Comparison of ENCODE assay signal across 26 mouse cellular contexts in genomic region chr2:127632601-127633000, GRCm38 (mm10). TPM values are rescaled to one million over a fixed set of nuclear protein-coding genes. Genes with fewer than 3 reads are reported as not detected.
"Had no signal": no experiment of that assay in that cellular context is flagged by ENCODE, and none has a peak within 500 bp of the region (broad histone marks: within the 10 kb centered on the region; RNA-seq: fewer than 3 reads in every experiment).

No protein-coding gene starts in this region.

- H3K27ac ChIP-seq: heart, adult 2 months; heart, embryonic 13.5 days; heart, embryonic 15.5 days; hindbrain, embryonic 13.5 days; hindbrain, embryonic 15.5 days; hindbrain, postnatal 0 days; layer of hippocampus, adult 2 months; left cerebral cortex, adult 2 months; limb, embryonic 13.5 days; limb, embryonic 15.5 days; liver, embryonic 12.5 days; liver, embryonic 14.5 days had no signal

- H3K9me3 ChIP-seq: heart, embryonic 13.5 days; heart, embryonic 15.5 days; hindbrain, embryonic 13.5 days; hindbrain, embryonic 15.5 days; limb, embryonic 13.5 days; limb, embryonic 15.5 days; liver, embryonic 12.5 days had no signal

- H3K4me1 ChIP-seq: heart, embryonic 13.5 days; heart, embryonic 15.5 days; hindbrain, embryonic 13.5 days; hindbrain, embryonic 15.5 days; limb, embryonic 13.5 days; limb, embryonic 15.5 days; liver, embryonic 12.5 days had no signal

- H3K27me3 ChIP-seq: heart, embryonic 15.5 days; hindbrain, embryonic 15.5 days; limb, embryonic 13.5 days; limb, embryonic 15.5 days had no signal

- H3K36me3 ChIP-seq: heart, embryonic 13.5 days; heart, embryonic 15.5 days; hindbrain, embryonic 13.5 days; hindbrain, embryonic 15.5 days; limb, embryonic 13.5 days; limb, embryonic 15.5 days; liver, embryonic 12.5 days had no signal

- ATAC-seq: hindbrain, postnatal 0 days; intestine, embryonic 16.5 days; liver, embryonic 12.5 days had no signal

- H3K9ac ChIP-seq: heart, embryonic 13.5 days; heart, embryonic 15.5 days; hindbrain, embryonic 13.5 days; hindbrain, embryonic 15.5 days; limb, embryonic 13.5 days; limb, embryonic 15.5 days; liver, embryonic 12.5 days; liver, embryonic 14.5 days had no signal

- H3K4me2 ChIP-seq: heart, embryonic 11.5 days; heart, embryonic 13.5 days; heart, embryonic 15.5 days; hindbrain, embryonic 13.5 days; hindbrain, embryonic 15.5 days; limb, embryonic 13.5 days; limb, embryonic 15.5 days; liver, embryonic 12.5 days had no signal

- DNase-seq: gastrocnemius, postnatal 14 days; gastrocnemius, postnatal 36 days; heart, adult 11 months; heart, adult 2 months; heart, postnatal 14 days; heart, postnatal 36 days; kidney, adult 11 months; kidney, adult 2 months; kidney, adult 9 months; kidney, postnatal 10 days; kidney, postnatal 25 days; kidney, postnatal 4 days had no signal

- H3K4me3 ChIP-seq: heart, adult 2 months; heart, embryonic 13.5 days; heart, embryonic 15.5 days; hindbrain, embryonic 13.5 days; hindbrain, embryonic 15.5 days; layer of hippocampus, adult 2 months; left cerebral cortex, adult 2 months; limb, embryonic 13.5 days; limb, embryonic 15.5 days; liver, embryonic 12.5 days had no signal

RNA-seq across cellular contexts. Expression of gene Mal, which starts 23.9 kb away (rescaled TPM):
- total RNA-seq: hematopoietic stem cell, adult 5-6 weeks had no signal
- polyA plus RNA-seq: liver, embryonic 12.5 days had no signal
